Mouse (Mus musculus): ENCODE results near the gene Nfyb.

GRCm38 (mm10) chr10:82795767-82796166 is 31.8 kb upstream of the Nfyb start:
- TF ChIP-seq CTCF (conservative IDR thresholded peaks at IDR 0.05; ENCODE audit: insufficient read depth, insufficient read length, low read depth, low read length): no peak
- no peak for TF ChIP-seq POLR2A (IDR thresholded peaks at IDR 0.05; ENCODE audit: low read depth, low read length)

Measured in kidney, adult 2 months (tissue).